Mouse (Mus musculus): ENCODE results near the gene Prrc2b. TPM values are rescaled to one million over a fixed set of nuclear protein-coding genes. Genes with fewer than 3 reads are reported as not detected.

Prrc2b gene
- polyA plus RNA-seq, 1 experiment from 2014 or later, result 39.3 TPM

GRCm38 (mm10) chr2:32153791-32154119, 2.9 kb downstream of the Prrc2b start:
- no peak for ATAC-seq (replicated peaks; ENCODE audit: insufficient number of reproducible peaks, low FRiP score, low TSS enrichment)
- H3K4me1 ChIP-seq (ENCODE audit: control insufficient read depth, insufficient read depth, low read length), result peaks cover 74% of the 10 kb centered on the region
- peak overlapping the region; percentile 97 for H3K27ac ChIP-seq (ENCODE audit: low read depth, low read length)
- H3K9ac ChIP-seq (ENCODE audit: low read depth, low read length), result peak overlapping the region; percentile 99; the same call in 1 of the 2 replicates
- WGBS (ENCODE audit: insufficient replicate concordance), result 39% methylated on average over 4 of the region's 4 CpGs
- no peaks in the 10 kb centered on the region for H3K36me3 ChIP-seq (ENCODE audit: control insufficient read depth, insufficient read depth, low read length)
- no peaks in the 10 kb centered on the region for H3K27me3 ChIP-seq (ENCODE audit: control insufficient read depth, insufficient read depth, low read length)
- H3K4me2 ChIP-seq, result peak overlapping the region; percentile 92
- H3K4me3 ChIP-seq (ENCODE audit: low read depth, low read length), result peak overlapping the region; percentile 96
- no peaks in the 10 kb centered on the region for H3K9me3 ChIP-seq (replicated peaks; ENCODE audit: control insufficient read depth, low read length)

- no peaks in the 10 kb centered on the region for H3K27me3 ChIP-seq (ENCODE audit: control insufficient read depth, insufficient read depth, low read length)
- no peak for ATAC-seq (replicated peaks; ENCODE audit: insufficient number of reproducible peaks, low FRiP score, low TSS enrichment)
- 0 out of 2 replicates have a peak overlapping the region, but pooled peaks have one; percentile 96 for H3K4me3 ChIP-seq (ENCODE audit: low read depth, low read length)
- H3K9ac ChIP-seq (ENCODE audit: low read depth, low read length), result peak overlapping the region; percentile 54
- no peaks in the 10 kb centered on the region for H3K36me3 ChIP-seq (ENCODE audit: control insufficient read depth, insufficient read depth, low read length)
- 25% methylated on average over 9 of the region's 9 CpGs for WGBS (ENCODE audit: insufficient replicate concordance)
- H3K9me3 ChIP-seq (replicated peaks; ENCODE audit: control insufficient read depth, low read length), result no peaks in the 10 kb centered on the region
- H3K4me2 ChIP-seq, result peak overlapping the region; percentile 92
- H3K27ac ChIP-seq (ENCODE audit: low read depth, low read length), result peak overlapping the region; percentile 97
- peaks cover 81% of the 10 kb centered on the region for H3K4me1 ChIP-seq (ENCODE audit: control insufficient read depth, insufficient read depth, low read length)
These were observed 3.6 kb downstream of the Prrc2b start for GRCm38 (mm10) chr2:32154334-32154997.

- no peaks in the 10 kb centered on the region for H3K9me3 ChIP-seq (replicated peaks; ENCODE audit: control insufficient read depth, low read length)
- H3K27ac ChIP-seq (ENCODE audit: low read depth, low read length), result peak overlapping the region; percentile 97
- H3K4me3 ChIP-seq (ENCODE audit: low read depth, low read length), result 0 out of 2 replicates have a peak overlapping the region, but pooled peaks have one; percentile 3
- peak overlapping the region; percentile 92 for H3K4me2 ChIP-seq
- WGBS (ENCODE audit: insufficient replicate concordance), result 46% methylated on average over 7 of the region's 7 CpGs
- 0 out of 2 replicates have a peak overlapping the region, but pooled peaks have one; percentile 1 for H3K9ac ChIP-seq (ENCODE audit: low read depth, low read length)
- H3K27me3 ChIP-seq (ENCODE audit: control insufficient read depth, insufficient read depth, low read length), result no peaks in the 10 kb centered on the region
- peaks cover 85% of the 10 kb centered on the region for H3K4me1 ChIP-seq (ENCODE audit: control insufficient read depth, insufficient read depth, low read length)
- no peak for ATAC-seq (replicated peaks; ENCODE audit: insufficient number of reproducible peaks, low FRiP score, low TSS enrichment)
- no peaks in the 10 kb centered on the region for H3K36me3 ChIP-seq (ENCODE audit: control insufficient read depth, insufficient read depth, low read length)
These were observed 4.2 kb downstream of the Prrc2b start for GRCm38 (mm10) chr2:32154998-32155541.

- H3K9ac ChIP-seq (ENCODE audit: low read depth, low read length), result no peak overlapping the region
- WGBS (ENCODE audit: insufficient replicate concordance), result 32% methylated on average over 6 of the region's 6 CpGs
- H3K36me3 ChIP-seq (ENCODE audit: control insufficient read depth, insufficient read depth, low read length), result peaks cover 4% of the 10 kb centered on the region; the same call in 1 of the 2 replicates
- ATAC-seq (replicated peaks; ENCODE audit: insufficient number of reproducible peaks, low FRiP score, low TSS enrichment), result no peak
- no peaks in the 10 kb centered on the region for H3K9me3 ChIP-seq (replicated peaks; ENCODE audit: control insufficient read depth, low read length)
- peak overlapping the region; percentile 27; the same call in 1 of the 2 replicates for H3K4me2 ChIP-seq
- H3K27me3 ChIP-seq (ENCODE audit: control insufficient read depth, insufficient read depth, low read length), result no peaks in the 10 kb centered on the region
- peaks cover 82% of the 10 kb centered on the region for H3K4me1 ChIP-seq (ENCODE audit: control insufficient read depth, insufficient read depth, low read length)
- no peak overlapping the region for H3K4me3 ChIP-seq (ENCODE audit: low read depth, low read length)
- 0 out of 2 replicates have a peak overlapping the region, but pooled peaks have one; percentile 97 for H3K27ac ChIP-seq (ENCODE audit: low read depth, low read length)
These were observed 4.7 kb downstream of the Prrc2b start for GRCm38 (mm10) chr2:32155614-32156013.

- no peak for ATAC-seq (replicated peaks; ENCODE audit: insufficient number of reproducible peaks, low FRiP score, low TSS enrichment)
- Histone ChIP-seq H3K36me3 (ENCODE audit: control insufficient read depth, insufficient read depth, low read length) (peaks cover 7% of the 10 kb centered on the region; the same call in 1 of the 2 replicates), H3K9ac (ENCODE audit: low read depth, low read length) (peak overlapping the region; percentile 24; the same call in 1 of the 2 replicates), H3K4me1 (ENCODE audit: control insufficient read depth, insufficient read depth, low read length) (peaks cover 85% of the 10 kb centered on the region), H3K9me3 (replicated peaks; ENCODE audit: control insufficient read depth, low read length) (no peaks in the 10 kb centered on the region), H3K4me3 (ENCODE audit: low read depth, low read length) (no peak overlapping the region), H3K27me3 (ENCODE audit: control insufficient read depth, insufficient read depth, low read length) (no peaks in the 10 kb centered on the region), H3K27ac (ENCODE audit: low read depth, low read length) (no peak overlapping the region), H3K4me2 (no peak overlapping the region)
- WGBS (ENCODE audit: insufficient replicate concordance), result 64% methylated on average over 10 of the region's 10 CpGs
These were observed 5.8 kb downstream of the Prrc2b start for GRCm38 (mm10) chr2:32156645-32157044.

GRCm38 (mm10) chr2:32157328-32157727, 6.4 kb downstream of the Prrc2b start:
- no peak for ATAC-seq (replicated peaks; ENCODE audit: insufficient number of reproducible peaks, low FRiP score, low TSS enrichment)
- no peak overlapping the region for H3K4me2 ChIP-seq
- H3K9ac ChIP-seq (ENCODE audit: low read depth, low read length), result no peak overlapping the region; the same call in 1 of the 2 replicates

GRCm38 (mm10) chr2:32158616-32159239, 7.8 kb downstream of the Prrc2b start:
- H3K9me3 ChIP-seq (replicated peaks; ENCODE audit: control insufficient read depth, low read length), result no peaks in the 10 kb centered on the region
- 70% methylated on average over 12 of the region's 12 CpGs for WGBS (ENCODE audit: insufficient replicate concordance)
- H3K27ac ChIP-seq (ENCODE audit: low read depth, low read length), result 0 out of 2 replicates have a peak overlapping the region, but pooled peaks have one; percentile 1
- ATAC-seq (replicated peaks; ENCODE audit: insufficient number of reproducible peaks, low FRiP score, low TSS enrichment), result no peak
- H3K4me3 ChIP-seq (ENCODE audit: low read depth, low read length), result no peak overlapping the region
- H3K27me3 ChIP-seq (ENCODE audit: control insufficient read depth, insufficient read depth, low read length), result no peaks in the 10 kb centered on the region
- H3K36me3 ChIP-seq (ENCODE audit: control insufficient read depth, insufficient read depth, low read length), result peaks cover 8% of the 10 kb centered on the region; the same call in 1 of the 2 replicates
- H3K4me2 ChIP-seq, result peak overlapping the region; percentile 19; the same call in 1 of the 2 replicates
- no peak overlapping the region for H3K9ac ChIP-seq (ENCODE audit: low read depth, low read length)
- H3K4me1 ChIP-seq (ENCODE audit: control insufficient read depth, insufficient read depth, low read length), result peaks cover 73% of the 10 kb centered on the region

More at GRCm38 (mm10) chr2:32157328-32157727, 6.4 kb downstream of the Prrc2b start:
- Histone ChIP-seq H3K27ac (ENCODE audit: low read depth, low read length) (no peak overlapping the region), H3K36me3 (ENCODE audit: control insufficient read depth, insufficient read depth, low read length) (peaks cover 8% of the 10 kb centered on the region; the same call in 1 of the 2 replicates), H3K27me3 (ENCODE audit: control insufficient read depth, insufficient read depth, low read length) (no peaks in the 10 kb centered on the region), H3K4me1 (ENCODE audit: control insufficient read depth, insufficient read depth, low read length) (peaks cover 85% of the 10 kb centered on the region), H3K9me3 (replicated peaks; ENCODE audit: control insufficient read depth, low read length) (no peaks in the 10 kb centered on the region), H3K4me3 (ENCODE audit: low read depth, low read length) (no peak overlapping the region)
- WGBS (ENCODE audit: insufficient replicate concordance), result 52% methylated on average over 4 of the region's 4 CpGs

GRCm38 (mm10) chr2:32160525-32160924, 9.6 kb downstream of the Prrc2b start:
- Histone ChIP-seq H3K4me1 (ENCODE audit: control insufficient read depth, insufficient read depth, low read length) (peaks cover 71% of the 10 kb centered on the region), H3K4me2 (no peak overlapping the region), H3K27me3 (ENCODE audit: control insufficient read depth, insufficient read depth, low read length) (no peaks in the 10 kb centered on the region), H3K36me3 (ENCODE audit: control insufficient read depth, insufficient read depth, low read length) (peaks cover 8% of the 10 kb centered on the region; the same call in 1 of the 2 replicates), H3K9ac (ENCODE audit: low read depth, low read length) (no peak overlapping the region), H3K27ac (ENCODE audit: low read depth, low read length) (no peak overlapping the region), H3K9me3 (replicated peaks; ENCODE audit: control insufficient read depth, low read length) (no peaks in the 10 kb centered on the region), H3K4me3 (ENCODE audit: low read depth, low read length) (no peak overlapping the region)
- WGBS (ENCODE audit: insufficient replicate concordance), result 84% methylated on average over 3 of the region's 3 CpGs
- no peak for ATAC-seq (replicated peaks; ENCODE audit: insufficient number of reproducible peaks, low FRiP score, low TSS enrichment)

Measured in heart, embryonic 11.5 days (tissue).